Mouse (Mus musculus): ENCODE data around the gene Hacd2. TPM values are rescaled to one million over a fixed set of nuclear protein-coding genes. Genes with fewer than 3 reads are reported as not detected.

Hacd2 gene
- total and polyA plus RNA-seq, 3 experiments = 8.1 to 84.7 (median 65.5) TPM

GRCm38 (mm10) chr16:35007361-35007760 is 14.9 kb upstream of the Hacd2 start:
- no peak for DNase-seq

DNA sequence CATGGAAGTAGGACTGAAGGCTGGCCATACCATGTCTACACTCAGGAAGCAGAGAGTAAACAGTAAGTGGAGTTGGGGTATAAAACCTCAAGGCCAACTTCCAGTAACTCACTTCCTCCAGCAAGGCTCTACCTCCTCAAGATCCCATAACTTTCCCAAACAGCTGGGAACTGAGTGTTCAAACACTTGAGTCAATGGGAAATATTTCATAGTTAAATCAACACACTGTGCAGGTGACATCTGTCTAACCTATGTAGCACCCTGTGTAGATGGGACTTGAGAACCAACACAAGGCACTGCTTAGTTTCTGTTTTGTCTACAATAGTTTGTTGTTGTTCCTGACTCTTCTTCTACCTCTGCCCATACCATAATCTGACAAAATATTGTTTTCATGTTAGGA is 13.8 kb upstream of the Hacd2 start:
- DNase-seq = no peak

- DNase-seq = no peak
Observed at GRCm38 (mm10) chr16:35013501-35013900, 8.7 kb upstream of the Hacd2 start.

DNA sequence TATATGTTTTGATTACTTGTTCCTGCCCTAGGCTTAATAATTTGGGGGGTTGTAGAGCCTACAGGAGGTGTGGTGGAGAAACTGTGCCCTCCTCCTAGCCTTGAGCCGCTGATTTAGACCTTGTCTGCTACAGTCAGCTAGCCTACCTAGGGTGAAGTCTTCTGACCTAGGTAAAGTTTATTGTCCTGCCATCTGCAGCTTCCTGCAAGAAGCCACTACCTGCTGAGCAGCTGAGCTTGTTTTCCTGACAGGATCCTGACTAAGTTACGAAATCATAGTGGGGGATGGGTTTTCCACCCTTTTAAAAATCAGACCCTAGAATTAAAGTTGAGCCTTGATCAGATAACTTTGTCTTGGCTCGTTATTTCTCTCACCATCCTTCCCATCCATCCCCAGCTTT is 5.7 kb upstream of the Hacd2 start:
- DNase-seq = no peak

DNA sequence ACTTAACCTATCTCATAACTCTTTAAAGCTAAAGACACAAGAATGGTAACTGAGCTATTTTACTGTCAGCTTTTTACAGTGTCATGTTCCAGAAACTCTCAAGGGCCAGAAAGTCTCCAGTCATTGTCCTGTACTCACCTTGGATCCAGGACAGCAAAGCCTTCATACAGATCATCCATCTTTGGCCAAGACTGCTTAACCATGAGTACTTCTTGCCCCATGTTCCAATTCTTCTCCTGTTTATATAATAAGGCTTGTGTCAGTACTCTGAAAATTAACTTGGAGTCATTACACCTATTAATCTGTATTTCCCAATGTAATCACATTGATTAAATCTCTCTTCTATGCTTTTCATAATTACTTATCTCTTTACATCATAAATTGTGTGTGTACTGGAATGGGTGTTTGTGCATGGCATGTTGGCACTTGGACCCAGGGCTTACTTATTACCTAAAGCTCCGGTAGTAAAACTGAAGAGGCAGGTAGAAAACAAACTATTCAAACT is 3.7 kb upstream of the Hacd2 start:
- DNase-seq = no peak

GRCm38 (mm10) chr16:35021903-35022241 is 356 bp upstream of the Hacd2 start:
- DNase-seq = no peak

- no peak for DNase-seq
Observed at GRCm38 (mm10) chr16:35023138-35023735, 1.0 kb downstream of the Hacd2 start.

DNA sequence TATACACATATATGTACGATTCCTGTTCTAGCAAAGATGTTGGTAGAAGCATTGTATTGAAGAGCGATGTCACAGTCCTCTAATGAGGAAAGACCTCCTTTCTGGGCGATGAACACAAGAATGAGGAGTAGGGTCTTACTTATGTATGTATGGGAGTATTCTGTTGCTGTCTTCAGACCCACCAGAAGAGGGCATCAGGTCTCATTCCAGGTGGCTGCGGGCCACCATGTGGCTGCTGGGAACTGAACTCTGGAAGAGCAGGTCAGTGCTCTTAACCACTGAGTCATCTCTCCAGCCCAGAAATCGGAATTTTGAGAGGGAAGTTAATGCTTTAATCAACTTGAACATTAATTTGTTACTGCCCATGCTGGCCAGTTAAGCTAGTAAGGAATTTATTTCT is 2.1 kb downstream of the Hacd2 start:
- DNase-seq = no peak

GRCm38 (mm10) chr16:35025347-35025746 is 3.1 kb downstream of the Hacd2 start:
- DNase-seq = no peak

- no peak for DNase-seq
Observed at GRCm38 (mm10) chr16:35033241-35033640, 11.0 kb downstream of the Hacd2 start.

DNA sequence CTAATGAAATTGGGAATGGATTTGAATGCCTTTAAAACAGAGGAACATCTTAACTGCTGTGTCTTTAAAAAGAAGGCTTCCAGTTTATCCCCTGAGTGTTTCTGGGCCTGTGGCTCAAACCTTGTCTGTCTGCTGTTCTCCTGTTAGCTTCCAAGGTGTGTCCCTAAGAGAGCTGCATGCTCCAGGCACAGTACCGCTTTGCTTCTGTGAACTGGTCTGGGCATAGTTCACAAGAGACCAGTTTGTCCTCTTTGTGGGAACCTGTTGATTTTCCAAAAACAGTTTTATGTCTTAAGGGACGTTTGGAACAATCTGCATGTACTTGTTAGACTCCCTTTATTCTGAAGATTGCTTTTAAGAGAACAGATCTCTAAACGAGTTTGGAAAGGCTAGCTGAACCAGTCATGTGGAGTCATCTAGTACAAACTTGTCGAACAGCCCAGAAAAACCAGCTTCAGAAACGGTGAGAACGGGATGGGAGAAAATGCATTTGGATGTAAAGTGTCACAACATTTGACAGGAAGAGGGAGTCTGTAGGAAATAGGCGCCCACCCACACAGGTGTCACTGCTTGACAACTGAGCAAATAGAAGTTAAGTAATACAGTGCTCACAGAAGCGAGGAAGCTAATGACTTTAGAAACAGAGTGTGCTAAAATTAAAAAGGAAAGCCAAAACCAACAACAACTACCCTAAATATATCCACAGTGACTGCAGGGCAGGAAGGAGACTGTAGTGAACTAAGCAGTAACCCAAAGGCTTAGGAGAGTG is 11.8 kb downstream of the Hacd2 start:
- DNase-seq = no peak

DNA sequence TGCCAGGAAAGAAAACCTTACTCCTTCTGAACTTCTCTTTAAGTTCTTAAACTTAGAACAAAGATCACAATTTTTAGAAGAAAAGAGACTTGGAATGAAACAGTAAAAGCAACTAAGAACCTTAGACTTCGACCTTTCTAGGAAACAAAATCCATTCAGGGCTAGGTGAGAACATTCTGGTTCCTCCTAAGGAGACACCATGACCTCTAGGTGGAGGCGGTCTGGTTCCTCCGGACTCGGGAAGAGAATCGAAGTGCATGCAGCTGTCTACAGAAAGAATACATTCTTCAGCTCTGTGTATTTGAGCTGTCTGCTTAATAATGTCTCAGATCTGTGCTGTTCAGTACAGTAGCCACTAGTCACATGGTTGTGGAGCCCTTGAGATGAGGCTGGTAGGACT is 12.7 kb downstream of the Hacd2 start:
- no peak for DNase-seq

DNA sequence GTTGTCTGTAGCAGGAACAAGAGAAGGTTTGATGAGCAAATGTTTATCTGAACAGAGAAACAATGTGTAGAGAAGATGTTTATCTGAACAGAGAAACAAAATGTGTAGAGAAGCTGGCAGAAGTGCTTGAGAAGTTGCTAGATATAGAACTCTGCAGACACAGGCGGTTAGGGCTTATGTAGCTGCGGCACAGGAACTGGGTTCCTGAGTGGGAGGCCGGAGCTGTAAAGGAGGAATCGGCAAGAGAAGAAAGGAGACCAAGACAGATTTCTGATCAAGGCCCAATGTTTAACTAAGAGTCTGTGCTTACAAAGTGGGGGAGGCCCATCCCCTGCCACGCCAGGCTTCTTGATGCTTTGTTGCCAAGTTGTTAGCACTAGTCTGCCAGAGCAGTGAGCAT is 14.5 kb downstream of the Hacd2 start:
- no peak for DNase-seq

DNA sequence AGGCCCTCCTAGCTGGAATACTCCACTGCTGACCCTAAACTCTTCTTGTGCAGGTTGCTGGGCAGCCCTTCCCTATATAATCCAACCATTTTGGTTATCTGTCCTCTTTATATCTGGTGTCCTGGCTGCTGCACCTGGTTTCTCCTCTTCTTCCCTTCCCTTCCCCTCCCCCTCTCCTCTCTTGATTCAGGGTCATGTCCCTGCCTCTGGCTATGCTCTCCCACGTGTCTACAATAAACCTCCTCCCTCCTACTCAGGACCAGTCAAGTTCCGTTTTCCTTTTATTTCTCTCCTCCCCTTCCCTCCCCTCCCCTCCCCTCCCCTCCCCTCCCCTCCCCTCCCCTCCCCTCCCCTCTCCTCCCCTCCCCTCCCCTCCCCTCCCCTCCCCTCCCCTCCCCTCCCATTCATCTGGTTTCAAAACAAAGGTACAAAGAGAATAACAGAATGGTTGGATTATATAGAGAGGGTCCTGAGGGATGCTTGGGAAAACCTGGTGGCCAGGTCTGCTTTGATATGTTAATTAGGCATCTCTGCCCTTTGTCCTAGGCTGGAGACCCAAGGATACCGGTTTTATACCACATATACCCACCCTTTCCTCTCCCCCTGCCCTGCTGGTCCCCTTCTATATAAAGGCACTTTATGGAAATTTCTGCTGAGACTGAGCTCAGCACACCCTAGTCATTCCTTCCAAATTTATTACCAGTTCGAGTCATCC is 16.3 kb downstream of the Hacd2 start:
- DNase-seq = no peak

GRCm38 (mm10) chr16:35040154-35040553 is 17.9 kb downstream of the Hacd2 start:
- no peak for DNase-seq

DNA sequence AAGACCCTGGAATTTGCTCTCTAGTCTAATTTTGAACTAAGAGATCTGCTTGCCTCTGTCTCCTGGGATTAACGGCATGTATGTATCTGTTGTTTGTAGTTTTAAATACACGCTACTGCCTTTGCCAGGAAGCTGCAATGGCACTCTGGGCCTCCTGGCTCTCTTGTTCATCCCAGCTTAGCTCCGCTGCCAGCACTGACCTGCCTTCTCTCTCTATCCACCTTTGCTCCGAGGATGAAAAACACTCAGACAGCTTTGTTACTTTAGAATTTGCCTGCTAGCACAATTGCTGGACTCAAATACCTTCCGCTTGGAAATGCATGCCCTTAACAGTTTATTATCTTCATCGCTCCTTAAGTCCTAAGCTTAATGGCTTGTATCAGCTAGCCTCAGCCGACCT is 18.8 kb downstream of the Hacd2 start:
- DNase-seq = no peak

- DNase-seq = no peak
Observed at GRCm38 (mm10) chr16:35046081-35046775, 24.0 kb downstream of the Hacd2 start.

GRCm38 (mm10) chr16:35047272-35047969 is 25.2 kb downstream of the Hacd2 start:
- no peak for DNase-seq

DNA sequence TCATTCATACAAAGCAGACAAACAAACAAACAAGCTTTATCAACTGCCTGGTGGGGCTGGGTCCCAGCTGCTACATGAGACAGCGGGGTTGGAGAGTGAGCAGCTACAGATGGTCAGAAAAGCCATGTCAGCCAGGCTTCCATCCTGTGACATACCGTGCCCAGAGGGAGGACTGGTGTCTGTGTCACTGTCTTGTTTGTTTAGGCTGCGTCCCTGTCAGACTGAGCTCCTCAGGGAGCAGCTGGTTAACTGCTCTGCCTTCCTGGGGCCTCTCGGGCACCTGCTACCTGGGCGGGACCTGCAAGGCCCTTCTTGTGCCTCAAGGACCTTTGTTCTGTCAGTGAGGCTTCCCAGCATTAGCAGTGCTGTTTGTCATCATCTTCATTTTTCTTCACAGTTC is 28.8 kb downstream of the Hacd2 start:
- DNase-seq = no peak

GRCm38 (mm10) chr16:35052191-35052590 is 30.0 kb downstream of the Hacd2 start:
- no peak for DNase-seq

DNA sequence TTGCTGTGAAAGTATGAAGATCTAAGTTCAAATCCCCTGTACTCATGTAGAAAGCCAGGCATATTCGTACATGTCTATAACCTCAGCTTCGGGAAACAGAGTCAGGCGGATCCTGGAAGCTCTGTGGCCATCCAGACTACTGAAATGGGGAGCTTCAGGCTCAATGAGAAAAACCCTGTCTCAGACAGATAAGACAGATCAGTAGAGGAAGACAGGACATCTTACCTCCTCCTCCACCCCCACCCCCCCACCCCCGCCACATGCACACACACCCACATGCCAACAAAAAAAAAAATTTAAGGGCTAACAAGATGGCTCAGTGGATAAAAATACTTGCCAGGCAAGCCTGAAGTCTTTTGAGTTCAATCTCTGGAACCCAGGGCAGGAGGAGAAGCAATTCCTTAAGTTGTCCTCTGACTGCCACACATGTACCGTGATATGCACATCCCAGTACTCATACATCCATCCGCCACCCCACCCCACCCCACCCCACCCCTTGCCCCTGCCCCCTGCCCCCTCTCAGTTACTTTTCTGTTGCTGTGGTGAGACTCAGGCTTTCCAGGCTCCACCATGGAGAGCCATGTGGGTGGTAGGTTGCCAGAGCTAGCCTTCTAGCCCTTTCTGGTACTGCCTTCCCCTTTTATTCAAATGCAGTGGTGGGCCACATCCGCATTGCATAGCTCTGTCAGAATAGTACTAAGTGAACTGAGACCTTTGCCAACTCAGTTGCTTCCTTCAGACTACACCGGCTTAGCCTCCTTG is 32.4 kb downstream of the Hacd2 start:
- DNase-seq = no peak
